Mouse (Mus musculus): ENCODE results near the gene Setd6. TPM values are rescaled to one million over a fixed set of nuclear protein-coding genes. Genes with fewer than 3 reads are reported as not detected.

Setd6 gene
- polyA plus RNA-seq, 1 experiment: 13.9 TPM

- TF ChIP-seq USF1 (IDR thresholded peaks at IDR 0.05; ENCODE audit: low read depth): peak; percentile 59
- TF ChIP-seq MYOG (IDR thresholded peaks at IDR 0.05; ENCODE audit: control insufficient read depth in 1 of 3, insufficient read depth in 1 of 3, insufficient read length in 2 of 3, low read depth in 2 of 3): peak in 2 of 3 experiments; percentile 11 to 62
- TF ChIP-seq REST (IDR thresholded peaks at IDR 0.05; ENCODE audit: insufficient read depth, insufficient read length): no peak
- TF ChIP-seq MYOD1 (IDR thresholded peaks at IDR 0.05; ENCODE audit: control insufficient read depth in 1 of 3, insufficient read length in 2 of 3, low read depth in 2 of 3): peak; percentile 23 to 90 (median 68)
- H3K27me3 ChIP-seq (ENCODE audit: control insufficient read depth, insufficient read depth, insufficient read length): no peaks in the 10 kb centered on the region
Observed at GRCm38 (mm10) chr8:95672811-95673210, 42.9 kb upstream of the Setd6 start.

GRCm38 (mm10) chr8:95676631-95677030 lies 39.0 kb upstream of the Setd6 start, which contains the start of gene Ndrg4:
Gene Ndrg4, plus strand, starts transcription at chr8:95676980.
- H3K4me2 ChIP-seq (ENCODE audit: low read depth): peak within 1 kb of the TSS; percentile 73
- H3ac ChIP-seq (ENCODE audit: control insufficient read depth, insufficient read length): peak within 1 kb of the TSS; percentile 6
- H3K27me3 ChIP-seq (ENCODE audit: control insufficient read depth, insufficient read depth, insufficient read length): no peaks in the 10 kb centered on the region
- TF ChIP-seq POLR2AphosphoS2 (IDR thresholded peaks at IDR 0.05; ENCODE audit: insufficient read length, low read depth): no peak
- TF ChIP-seq TCF3 (IDR thresholded peaks at IDR 0.05; ENCODE audit: insufficient read length, low read depth): no peak
- TF ChIP-seq MYOG (IDR thresholded peaks at IDR 0.05; ENCODE audit: control insufficient read depth in 1 of 3, insufficient read depth in 1 of 3, insufficient read length in 2 of 3, low read depth in 2 of 3): no peak
- no peak for TF ChIP-seq SRF (IDR thresholded peaks at IDR 0.05; ENCODE audit: control insufficient read depth, insufficient read length, low read depth)
- no peak for TF ChIP-seq USF1 (IDR thresholded peaks at IDR 0.05; ENCODE audit: low read depth)
- TF ChIP-seq E2F4 (IDR thresholded peaks at IDR 0.05; ENCODE audit: insufficient read depth): no peak
- no peak for TF ChIP-seq MAX (IDR thresholded peaks at IDR 0.05; ENCODE audit: low read depth)
- no peak for TF ChIP-seq REST (IDR thresholded peaks at IDR 0.05; ENCODE audit: insufficient read depth, insufficient read length)
- no peaks in the 10 kb centered on the region for H3K36me3 ChIP-seq (ENCODE audit: control insufficient read depth, insufficient read depth)
- peaks cover 3% of the 10 kb centered on the region for H3K79me2 ChIP-seq (ENCODE audit: control insufficient read depth, insufficient read depth)
- H3K4me3 ChIP-seq: peak within 1 kb of the TSS; percentile 32

More at GRCm38 (mm10) chr8:95672811-95673210, 42.9 kb upstream of the Setd6 start:
- Histone ChIP-seq H3K36me3 (ENCODE audit: control insufficient read depth, insufficient read depth) (no peaks in the 10 kb centered on the region), H3K79me2 (ENCODE audit: control insufficient read depth, insufficient read depth) (no peaks in the 10 kb centered on the region), H3K4me2 (ENCODE audit: low read depth) (peak overlapping the region; percentile 31), H3ac (ENCODE audit: control insufficient read depth, insufficient read length) (no peak overlapping the region), H3K4me3 (no peak overlapping the region)

DNA sequence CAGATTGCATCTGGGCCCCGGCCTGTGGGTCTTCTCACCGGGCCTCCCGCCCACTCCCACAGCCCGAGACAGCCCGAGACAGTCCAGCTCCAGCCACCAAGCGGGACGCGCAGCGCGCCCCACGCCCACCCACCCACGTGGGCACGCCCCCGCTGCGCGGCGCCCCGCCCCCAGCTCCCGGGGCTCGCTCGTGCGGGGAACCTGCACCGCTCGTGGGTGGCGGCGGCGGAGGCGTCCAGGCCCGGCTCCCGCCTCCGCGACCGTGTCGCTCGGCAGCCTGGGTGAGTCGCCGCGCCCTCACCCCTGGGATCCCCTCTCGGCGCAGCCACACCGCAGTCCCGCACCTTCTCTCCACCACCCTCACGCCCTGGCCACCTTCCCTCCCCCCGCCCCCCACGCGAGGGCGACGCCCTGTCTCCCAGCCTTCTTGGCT lies 38.1 kb upstream of the Setd6 start:
- TF ChIP-seq REST (IDR thresholded peaks at IDR 0.05; ENCODE audit: insufficient read depth, insufficient read length) (no peak), TCF3 (IDR thresholded peaks at IDR 0.05; ENCODE audit: insufficient read length, low read depth) (no peak), POLR2A (IDR thresholded peaks at IDR 0.05; ENCODE audit: insufficient read length, low read depth) (peak; percentile 14), E2F4 (IDR thresholded peaks at IDR 0.05; ENCODE audit: insufficient read depth) (no peak)
- Histone ChIP-seq H3K36me3 (ENCODE audit: control insufficient read depth, insufficient read depth) (no peaks in the 10 kb centered on the region), H3K4me2 (ENCODE audit: low read depth) (peak overlapping the region; percentile 73), H3ac (ENCODE audit: control insufficient read depth, insufficient read length) (peak overlapping the region; percentile 6), H3K79me2 (ENCODE audit: control insufficient read depth, insufficient read depth) (peaks cover 4% of the 10 kb centered on the region), H3K4me3 (peak overlapping the region; percentile 32), H3K27me3 (ENCODE audit: control insufficient read depth, insufficient read depth, insufficient read length) (no peaks in the 10 kb centered on the region)

- TF ChIP-seq MYOD1 (IDR thresholded peaks at IDR 0.05; ENCODE audit: control insufficient read depth in 1 of 3, insufficient read length in 2 of 3, low read depth in 2 of 3): peak in 1 of 3 experiments; percentile 36
- no peak for TF ChIP-seq POLR2AphosphoS2 (IDR thresholded peaks at IDR 0.05; ENCODE audit: insufficient read length, low read depth)
- TF ChIP-seq MYOG (IDR thresholded peaks at IDR 0.05; ENCODE audit: control insufficient read depth in 1 of 3, insufficient read depth in 1 of 3, insufficient read length in 2 of 3, low read depth in 2 of 3): peak in 2 of 3 experiments; percentile 3 to 46
- no peak for TF ChIP-seq MAX (IDR thresholded peaks at IDR 0.05; ENCODE audit: low read depth)
- H3K27me3 ChIP-seq (ENCODE audit: control insufficient read depth, insufficient read depth, insufficient read length): no peaks in the 10 kb centered on the region
Observed at GRCm38 (mm10) chr8:95678024-95678611, 37.6 kb upstream of the Setd6 start.

DNA sequence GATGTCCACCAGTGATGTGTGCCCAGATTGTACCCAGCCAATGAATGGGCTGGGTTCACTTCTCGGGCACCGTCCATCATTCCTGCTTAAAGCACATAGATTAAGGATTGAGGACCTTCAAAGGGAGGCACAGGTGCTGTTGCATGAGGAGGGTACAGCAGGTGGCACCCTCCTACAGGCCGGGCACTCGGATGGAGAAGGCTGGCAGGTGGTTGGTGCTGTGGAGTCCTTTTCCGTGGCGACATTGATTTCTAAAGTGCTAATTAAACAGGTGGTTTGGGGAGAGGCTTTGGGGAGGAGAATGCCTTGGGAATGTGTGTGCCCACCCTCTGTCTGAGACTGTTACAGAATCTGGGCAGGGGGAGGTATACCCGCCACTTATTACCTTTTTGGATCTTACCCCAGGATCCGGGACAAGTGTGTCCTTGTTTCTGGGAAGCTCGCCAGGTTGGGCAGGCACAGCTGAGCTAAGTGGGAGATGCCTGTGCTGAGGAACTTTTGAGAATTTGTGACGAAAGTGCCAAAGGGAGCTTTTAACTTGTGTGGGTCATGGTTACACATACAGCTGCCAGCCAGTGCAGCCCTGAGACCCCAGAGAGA lies 27.5 kb upstream of the Setd6 start:
- peaks cover 7% of the 10 kb centered on the region for H3K79me2 ChIP-seq (ENCODE audit: control insufficient read depth, insufficient read depth)
- no peaks in the 10 kb centered on the region for H3K27me3 ChIP-seq (ENCODE audit: control insufficient read depth, insufficient read depth, insufficient read length)
- H3K4me2 ChIP-seq (ENCODE audit: low read depth): no peak overlapping the region
- H3K36me3 ChIP-seq (ENCODE audit: control insufficient read depth, insufficient read depth): no peaks in the 10 kb centered on the region
- no peak overlapping the region for H3ac ChIP-seq (ENCODE audit: control insufficient read depth, insufficient read length)
- TF ChIP-seq POLR2A (IDR thresholded peaks at IDR 0.05; ENCODE audit: insufficient read length, low read depth): no peak
- no peak for TF ChIP-seq REST (IDR thresholded peaks at IDR 0.05; ENCODE audit: insufficient read depth, insufficient read length)
- no peak for TF ChIP-seq TCF3 (IDR thresholded peaks at IDR 0.05; ENCODE audit: insufficient read length, low read depth)
- TF ChIP-seq MAX (IDR thresholded peaks at IDR 0.05; ENCODE audit: low read depth): no peak
- peak in 2 of 3 experiments; percentile 35 to 67 for TF ChIP-seq MYOD1 (IDR thresholded peaks at IDR 0.05; ENCODE audit: control insufficient read depth in 1 of 3, insufficient read length in 2 of 3, low read depth in 2 of 3)
- TF ChIP-seq CEBPB (IDR thresholded peaks at IDR 0.05; ENCODE audit: insufficient read depth, poor library complexity, severe bottlenecking): no peak
- no peak for TF ChIP-seq SRF (IDR thresholded peaks at IDR 0.05; ENCODE audit: control insufficient read depth, insufficient read length, low read depth)
- TF ChIP-seq TCF12 (IDR thresholded peaks at IDR 0.05; ENCODE audit: insufficient read depth, poor library complexity, severe bottlenecking): no peak
- no peak overlapping the region for H3K4me3 ChIP-seq

More at GRCm38 (mm10) chr8:95678024-95678611, 37.6 kb upstream of the Setd6 start:
- Histone ChIP-seq H3ac (ENCODE audit: control insufficient read depth, insufficient read length) (peak overlapping the region; percentile 6), H3K36me3 (ENCODE audit: control insufficient read depth, insufficient read depth) (no peaks in the 10 kb centered on the region), H3K79me2 (ENCODE audit: control insufficient read depth, insufficient read depth) (peaks cover 5% of the 10 kb centered on the region), H3K4me3 (peak overlapping the region; percentile 32), H3K4me2 (ENCODE audit: low read depth) (peak overlapping the region; percentile 73)

Measured in myocyte (in vitro differentiated cells).